Mouse (Mus musculus) spleen, adult 2 months (tissue): ENCODE results near the gene Them4.

Source experiments
- CTCF ChIP-seq: fragments of 200-500 bp; IDR thresholded peaks from 2 replicates; pipeline ENCODE4 v1.5.1; 2011; ENCODE audit warnings: mild to moderate bottlenecking, inconsistent platforms; ENCODE audit not compliant: insufficient read depth, insufficient read length, insufficient replicate concordance; ENCODE audit errors: extremely low read depth
- POLR2A ChIP-seq: fragments of 200-500 bp; IDR thresholded peaks from 2 replicates; pipeline ENCODE4 v1.6.1; 2011; ENCODE audit warnings: low read depth, low read length, inconsistent platforms

- TF ChIP-seq POLR2A = no peak
- TF ChIP-seq CTCF = no peak
These were observed 54.3 kb downstream of the Them4 start for GRCm38 (mm10) chr3:94364154-94364526.
